Mouse (Mus musculus) liver, embryonic 16.5 days (tissue): Measurements from ENCODE around the gene Cyp4f37. TPM values are rescaled to one million over a fixed set of nuclear protein-coding genes. Genes with fewer than 3 reads are reported as not detected.
"Not testable (repeated sequence)": the region's sequence is repeated elsewhere in the genome, so short reads cannot be mapped to it uniquely, and the experiment has no call there.

ENCODE experiments used
- ATAC-seq: fragments of 200-750 bp; cut with Nextera tagmentation; 2 replicates; pipeline ENCODE4 v1.8.0; 2017; ENCODE audit warnings: low read depth, mild to moderate bottlenecking, moderate number of reproducible peaks, moderate library complexity
- H3K27ac ChIP-seq: fragments of 300-500 bp; sonication (generic); 2 replicates; pipeline ENCODE4 v1.5.1; 2014; ENCODE audit warnings: mild to moderate bottlenecking, low read length
- H3K27me3 ChIP-seq: fragments of 300-500 bp; sonication (generic); 2 replicates; pipeline ENCODE4 v1.6.1; 2014; ENCODE audit warnings: low read depth, low read length, mixed read lengths; ENCODE audit not compliant: control insufficient read depth, insufficient read depth
- H3K36me3 ChIP-seq: fragments of 300-500 bp; sonication (generic); 2 replicates; pipeline ENCODE4 v1.6.1; 2014; ENCODE audit warnings: mild to moderate bottlenecking; ENCODE audit not compliant: control insufficient read depth, insufficient read depth
- H3K4me1 ChIP-seq: fragments of 300-500 bp; sonication (generic); 2 replicates; pipeline ENCODE4 v1.6.1; 2014; ENCODE audit warnings: low read depth, low read length, mixed read lengths; ENCODE audit not compliant: control insufficient read depth
- H3K4me2 ChIP-seq: fragments of 300-500 bp; sonication (generic); 2 replicates; pipeline ENCODE4 v1.6.1; 2014; ENCODE audit warnings: low read depth, low read length, mixed read lengths
- H3K4me3 ChIP-seq: fragments of 300-500 bp; sonication (generic); 2 replicates; pipeline ENCODE4 v1.5.1; 2014; ENCODE audit warnings: low read depth, mild to moderate bottlenecking, low read length
- H3K9ac ChIP-seq: fragments of 300-500 bp; sonication (generic); 2 replicates; pipeline ENCODE4 v1.6.1; 2014; ENCODE audit warnings: low read depth, low read length
- H3K9me3 ChIP-seq: fragments of 300-500 bp; sonication (generic); replicated peaks from 2 replicates; pipeline ENCODE4 v1.6.1; 2016; ENCODE audit warnings: low read length; ENCODE audit not compliant: control insufficient read depth
- WGBS: fragments of 180-500 bp; shearing (Covaris S2); extraction: QIAGEN DNeasy Blood & Tissue Kit; methylation state at CpG from one replicate; pipeline ENCODE4 v1.1.7; 2014; ENCODE audit not compliant: insufficient replicate concordance; 5-methylcytosine and 5-hydroxymethylcytosine counted together
- polyA plus RNA-seq: library from polyadenylated mRNA; unstranded; fragments of >200 nt; fragmentation: Nextera tagmentation; extraction: Ambion mirVana; gene quantifications from 2 replicates; pipeline ENCODE4 v1.2.1, GENCODE M21; 2015

Cyp4f37 gene
- polyA plus RNA-seq, 1 experiment from 2014 or later, result not detected

- H3K9me3 ChIP-seq, H3K4me3 ChIP-seq, H3K4me1 ChIP-seq, H3K4me2 ChIP-seq, H3K36me3 ChIP-seq, H3K27ac ChIP-seq, H3K27me3 ChIP-seq, H3K9ac ChIP-seq, ATAC-seq: not testable (repeated sequence)
- WGBS, result 56% methylated on average over 7 of the region's 7 CpGs
Observed at GRCm38 (mm10) chr17:32629726-32630125, 8.6 kb downstream of the Cyp4f37 start.

DNA sequence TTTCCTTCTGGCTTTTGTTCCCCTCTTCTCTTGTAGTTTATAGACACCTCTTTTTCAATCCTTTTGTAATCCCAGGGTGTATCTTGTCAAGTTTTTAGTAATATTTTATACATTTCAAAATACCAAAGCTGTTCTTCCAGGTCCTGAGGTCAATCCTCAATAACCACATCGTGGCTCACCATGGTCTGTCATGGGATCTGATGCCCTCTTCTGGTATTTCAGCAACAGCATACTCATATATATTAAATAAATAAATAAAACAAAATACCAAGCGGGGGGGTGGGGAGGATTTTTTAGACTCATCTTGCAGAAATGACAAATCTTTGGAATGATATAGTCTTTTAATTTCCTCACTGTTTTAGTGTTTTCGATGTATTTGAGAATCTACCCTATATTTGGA, 10.8 kb downstream of the Cyp4f37 start:
- Histone ChIP-seq H3K27ac (no peak overlapping the region), H3K9ac (no peak overlapping the region), H3K27me3 (no peaks in the 10 kb centered on the region), H3K36me3 (no peaks in the 10 kb centered on the region), H3K9me3 (no peaks in the 10 kb centered on the region), H3K4me2 (no peak overlapping the region), H3K4me1 (no peaks in the 10 kb centered on the region; the same call in 1 of the 2 replicates), H3K4me3 (no peak overlapping the region)
- WGBS, result 55% methylated on average over 3 of the region's 3 CpGs
- no peak for ATAC-seq

DNA sequence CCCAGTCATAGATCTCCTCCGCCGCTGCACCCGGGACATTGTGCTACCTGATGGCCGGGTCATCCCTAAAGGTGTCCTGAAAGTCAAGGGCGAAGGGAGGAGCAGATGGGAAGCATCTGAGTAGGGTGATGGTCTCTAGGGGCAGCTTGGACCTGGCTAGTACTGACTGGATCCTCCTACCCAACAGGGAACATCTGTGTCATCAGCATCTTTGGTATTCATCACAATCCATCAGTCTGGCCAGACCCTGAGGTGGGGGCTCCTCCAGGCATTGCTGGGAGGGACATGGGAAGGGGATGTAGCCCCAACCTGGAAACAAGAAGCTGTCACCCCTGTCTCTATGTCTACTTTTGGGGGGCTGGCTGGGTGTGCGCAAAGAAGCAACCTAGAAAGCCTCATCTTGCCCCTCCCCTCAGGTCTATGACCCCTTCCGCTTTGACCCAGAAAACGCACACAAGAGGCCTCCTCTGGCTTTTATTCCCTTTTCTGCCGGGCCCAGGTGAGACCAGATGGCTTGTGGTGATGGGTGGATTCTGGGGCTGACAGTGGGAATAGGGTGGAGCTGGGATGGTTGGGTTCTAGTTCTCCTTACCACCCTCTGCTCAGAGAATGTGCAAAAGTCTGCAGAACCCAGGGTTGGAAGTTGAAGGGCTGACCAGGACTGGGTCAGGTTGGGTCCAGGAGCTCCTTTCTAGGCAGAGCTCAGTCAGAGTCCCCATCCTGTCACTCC, 13.3 kb downstream of the Cyp4f37 start:
- WGBS, result 75% methylated on average over 9 of the region's 9 CpGs
- not testable (repeated sequence) for H3K27ac ChIP-seq, H3K9me3 ChIP-seq, H3K27me3 ChIP-seq, H3K4me1 ChIP-seq, H3K4me3 ChIP-seq, ATAC-seq, H3K36me3 ChIP-seq, H3K9ac ChIP-seq
- peak overlapping the region; percentile 46 for H3K4me2 ChIP-seq

DNA sequence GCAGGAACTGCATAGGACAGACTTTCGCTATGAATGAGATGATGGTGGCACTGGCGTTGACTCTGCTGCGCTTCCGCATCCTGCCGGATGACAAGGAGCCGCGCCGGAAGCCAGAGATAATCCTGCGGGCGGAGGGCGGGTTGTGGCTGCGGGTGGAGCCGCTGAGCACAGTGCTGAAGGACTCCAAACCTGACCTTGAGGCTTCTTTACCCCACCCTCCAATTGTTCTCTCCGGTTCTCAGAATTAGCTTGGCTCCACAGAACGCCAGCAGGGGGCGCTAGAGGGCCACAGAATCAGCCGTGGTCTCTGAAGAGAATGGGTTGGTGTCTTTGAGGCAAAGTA, 13.8 kb downstream of the Cyp4f37 start:
- no peaks in the 10 kb centered on the region for H3K27me3 ChIP-seq
- 1% methylated on average over 17 of the region's 17 CpGs for WGBS
- peak overlapping the region; percentile 15; the same call in 1 of the 2 replicates for H3K4me3 ChIP-seq
- no peaks in the 10 kb centered on the region for H3K9me3 ChIP-seq
- H3K27ac ChIP-seq, result no peak overlapping the region
- peak overlapping the region; percentile 46 for H3K4me2 ChIP-seq
- H3K36me3 ChIP-seq, result no peaks in the 10 kb centered on the region
- H3K9ac ChIP-seq, result no peak overlapping the region
- H3K4me1 ChIP-seq, result no peaks in the 10 kb centered on the region; the same call in 1 of the 2 replicates
- peak; percentile 39; the same call in 1 of the 2 replicates for ATAC-seq

GRCm38 (mm10) chr17:32636341-32636740, 15.2 kb downstream of the Cyp4f37 start:
- Histone ChIP-seq H3K4me3 (no peak overlapping the region), H3K9me3 (no peaks in the 10 kb centered on the region), H3K4me2 (no peak overlapping the region), H3K36me3 (no peaks in the 10 kb centered on the region), H3K27ac (no peak overlapping the region), H3K27me3 (no peaks in the 10 kb centered on the region), H3K9ac (no peak overlapping the region), H3K4me1 (no peaks in the 10 kb centered on the region; the same call in 1 of the 2 replicates)
- no peak for ATAC-seq
- 45% methylated on average over 3 of the region's 3 CpGs for WGBS

- Histone ChIP-seq H3K4me2 (no peak overlapping the region), H3K9ac (no peak overlapping the region), H3K4me1 (no peaks in the 10 kb centered on the region; the same call in 1 of the 2 replicates), H3K27me3 (no peaks in the 10 kb centered on the region), H3K9me3 (no peaks in the 10 kb centered on the region), H3K27ac (no peak overlapping the region), H3K36me3 (no peaks in the 10 kb centered on the region), H3K4me3 (no peak overlapping the region)
- 50% methylated on average over 2 of the region's 2 CpGs for WGBS
- no peak for ATAC-seq
Observed at GRCm38 (mm10) chr17:32637151-32637550, 16.0 kb downstream of the Cyp4f37 start.

DNA sequence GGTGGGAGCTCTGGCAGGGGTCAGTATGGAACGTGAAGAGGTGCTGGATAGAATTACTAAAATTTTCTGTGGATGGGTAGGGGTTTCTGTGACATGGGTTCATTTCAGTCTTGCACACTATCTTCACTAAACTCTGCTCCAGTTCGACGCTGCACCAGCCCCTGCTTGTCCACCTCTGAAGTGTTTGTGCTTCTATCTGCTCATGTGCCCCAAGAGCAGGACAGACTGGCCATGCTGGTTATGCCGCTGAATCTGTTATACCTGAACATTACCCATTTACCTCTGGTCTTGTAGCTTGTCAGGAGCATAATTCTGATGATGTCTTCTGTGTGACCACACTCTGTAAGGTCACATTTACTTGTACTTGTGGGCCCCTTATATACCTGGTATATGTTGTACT, 25.5 kb downstream of the Cyp4f37 start:
- Histone ChIP-seq H3K9me3 (no peaks in the 10 kb centered on the region), H3K9ac (no peak overlapping the region), H3K36me3 (no peaks in the 10 kb centered on the region), H3K27me3 (no peaks in the 10 kb centered on the region), H3K4me1 (no peaks in the 10 kb centered on the region), H3K4me2 (no peak overlapping the region), H3K27ac (no peak overlapping the region), H3K4me3 (no peak overlapping the region)
- 60% methylated on average over 4 of the region's 4 CpGs for WGBS
- ATAC-seq, result no peak

DNA sequence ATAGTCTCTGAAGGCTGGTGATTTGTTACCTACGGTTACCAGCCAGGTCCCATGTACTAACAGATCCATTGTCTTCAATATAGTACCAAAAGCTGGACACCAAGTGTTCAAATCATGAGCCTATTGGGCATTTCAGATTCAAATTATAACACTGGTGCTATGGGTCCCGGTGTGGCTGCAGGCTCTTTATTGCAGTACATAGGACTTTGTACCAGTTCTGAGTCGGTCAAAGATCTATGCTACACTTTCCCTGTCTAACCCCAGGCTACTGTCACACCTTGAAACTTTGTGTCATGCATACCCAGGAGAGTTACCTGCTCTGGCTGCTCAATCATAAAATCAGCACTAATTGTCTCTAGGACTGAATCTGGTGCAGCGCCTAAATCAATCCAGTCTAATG, 32.8 kb downstream of the Cyp4f37 start:
- 70% methylated on average over 4 of the region's 4 CpGs for WGBS
- H3K27me3 ChIP-seq, result no peaks in the 10 kb centered on the region
- no peak overlapping the region for H3K4me2 ChIP-seq
- no peak overlapping the region for H3K9ac ChIP-seq
- no peaks in the 10 kb centered on the region for H3K36me3 ChIP-seq
- H3K4me1 ChIP-seq, result no peaks in the 10 kb centered on the region
- no peak overlapping the region for H3K4me3 ChIP-seq
- H3K27ac ChIP-seq, result no peak overlapping the region
- ATAC-seq, result no peak
- H3K9me3 ChIP-seq, result no peaks in the 10 kb centered on the region

- Histone ChIP-seq H3K9me3 (no peaks in the 10 kb centered on the region), H3K4me1 (no peaks in the 10 kb centered on the region), H3K27me3 (no peaks in the 10 kb centered on the region), H3K4me2 (no peak overlapping the region), H3K36me3 (no peaks in the 10 kb centered on the region), H3K27ac (no peak overlapping the region), H3K4me3 (no peak overlapping the region), H3K9ac (no peak overlapping the region)
- ATAC-seq, result no peak
- WGBS, result 39% methylated on average over 3 of the region's 3 CpGs
Observed at GRCm38 (mm10) chr17:32657041-32657440, 35.9 kb downstream of the Cyp4f37 start.
